Mouse (Mus musculus) lung, adult 2 months (tissue): ENCODE results near the gene Derl3. TPM values are rescaled to one million over a fixed set of nuclear protein-coding genes. Genes with fewer than 3 reads are reported as not detected.

Source experiments
- DNase-seq: peaks from one replicate; pipeline ENCODE4 v3.0.0; 2022
- H3K4me1 ChIP-seq: fragments of 200-500 bp; 2 replicates; pipeline ENCODE4 v1.6.1; 2011; ENCODE audit warnings: low read length; ENCODE audit not compliant: control insufficient read depth, insufficient read depth
- H3K4me3 ChIP-seq: fragments of 200-500 bp; replicated peaks from 2 replicates; pipeline ENCODE3; 2011; ENCODE audit warnings: low read depth, mild to moderate bottlenecking, control low read depth, low read length; ENCODE audit errors: extremely low read depth
- CTCF ChIP-seq: fragments of 200-500 bp; IDR thresholded peaks from 2 replicates; pipeline ENCODE4 v1.5.1; 2011; ENCODE audit warnings: mild to moderate bottlenecking, low read length, control low read depth; ENCODE audit not compliant: insufficient read depth
- POLR2A ChIP-seq: fragments of 200-500 bp; IDR thresholded peaks from 2 replicates; pipeline ENCODE4 v1.6.1; 2011; ENCODE audit warnings: low read depth, mild to moderate bottlenecking, control low read depth, low read length, borderline replicate concordance; ENCODE audit errors: extremely low read depth
- WGBS: fragments of 180-500 bp; shearing (Covaris S2); methylation state at CpG from one replicate; pipeline ENCODE4 v1.1.7; 2018; 5-methylcytosine and 5-hydroxymethylcytosine counted together
- polyA plus RNA-seq: library from polyadenylated mRNA; depleted of rRNA; stranded (reverse); fragments of >200 nt; gene quantifications from 2 replicates; pipeline ENCODE4 v1.2.3, GENCODE M21; 2012

Derl3 gene
- polyA plus RNA-seq, 1 experiment = 5.1 TPM

DNA sequence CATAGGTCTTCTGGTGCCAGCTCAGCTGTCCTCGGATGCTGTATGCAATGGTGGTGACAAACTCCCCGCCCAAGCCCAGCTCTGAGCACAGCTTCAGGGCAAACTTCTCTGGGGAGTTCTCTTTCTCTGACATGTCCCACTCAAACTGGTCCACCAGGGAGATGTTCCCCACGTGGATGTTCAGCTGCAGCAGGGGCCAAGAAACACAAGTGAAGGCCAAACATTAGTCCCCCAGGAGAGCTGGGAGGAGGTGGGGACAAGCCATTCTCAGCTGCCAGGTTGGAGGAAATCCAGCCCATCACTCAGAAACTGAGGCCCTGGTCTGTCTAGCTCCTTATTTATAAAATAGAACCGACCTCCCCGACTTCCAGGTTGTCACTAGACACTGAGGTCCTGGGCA lies 11.2 kb downstream of the Derl3 start:
- no peaks in the 10 kb centered on the region for H3K4me1 ChIP-seq
- WGBS = 78% methylated on average over 5 of the region's 5 CpGs
- no peak for DNase-seq
- no peak overlapping the region for H3K4me3 ChIP-seq
- TF ChIP-seq POLR2A (no peak), CTCF (no peak)

DNA sequence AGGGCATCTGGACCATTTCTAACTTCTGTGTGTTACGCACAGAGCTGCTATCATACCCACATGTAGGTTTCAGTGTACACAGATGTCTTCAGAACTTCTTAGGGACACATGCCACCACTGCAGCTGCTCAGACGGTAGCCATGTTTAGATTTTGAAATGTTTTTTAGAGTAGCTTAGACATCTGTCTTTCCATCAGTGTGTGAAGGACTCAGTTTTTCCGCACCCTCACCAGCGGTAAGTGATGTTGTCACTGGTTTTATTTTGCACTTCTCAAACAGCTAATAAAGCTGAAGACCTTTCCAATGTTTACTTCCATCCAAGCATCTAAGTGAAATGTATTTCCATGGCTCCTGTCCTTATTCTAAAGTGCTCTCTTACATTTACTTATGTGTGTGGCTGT lies 13.7 kb downstream of the Derl3 start:
- WGBS = 92% methylated on average over 4 of the region's 4 CpGs
- Histone ChIP-seq H3K4me1 (no peaks in the 10 kb centered on the region), H3K4me3 (no peak overlapping the region)
- TF ChIP-seq CTCF (no peak), POLR2A (no peak)
- DNase-seq = no peak

DNA sequence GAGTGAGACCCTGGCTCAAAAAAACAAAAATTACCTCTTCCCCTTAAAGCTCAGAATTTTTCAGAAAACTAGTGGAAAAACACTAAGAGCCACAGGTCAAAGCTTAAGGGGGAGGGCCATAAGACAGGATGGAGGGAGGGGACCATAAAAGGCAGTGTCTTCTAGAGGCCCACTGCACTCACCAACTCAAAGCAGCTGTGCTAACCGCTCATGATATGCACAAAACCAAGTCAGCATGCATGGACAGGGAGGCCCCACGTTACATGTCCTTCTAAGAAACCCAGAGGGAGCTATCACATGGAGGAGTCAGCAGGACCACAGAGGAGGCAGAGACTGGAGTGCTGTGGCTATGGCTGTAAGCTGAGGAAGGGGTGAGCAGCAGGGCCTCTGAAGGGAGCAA lies 17.5 kb downstream of the Derl3 start:
- DNase-seq = no peak
- no peak for TF ChIP-seq POLR2A
- TF ChIP-seq CTCF = no peak
- WGBS = 82% methylated on average over 2 of the region's 2 CpGs
- peaks cover 7% of the 10 kb centered on the region; the same call in 1 of the 2 replicates for H3K4me1 ChIP-seq
- H3K4me3 ChIP-seq = no peak overlapping the region

DNA sequence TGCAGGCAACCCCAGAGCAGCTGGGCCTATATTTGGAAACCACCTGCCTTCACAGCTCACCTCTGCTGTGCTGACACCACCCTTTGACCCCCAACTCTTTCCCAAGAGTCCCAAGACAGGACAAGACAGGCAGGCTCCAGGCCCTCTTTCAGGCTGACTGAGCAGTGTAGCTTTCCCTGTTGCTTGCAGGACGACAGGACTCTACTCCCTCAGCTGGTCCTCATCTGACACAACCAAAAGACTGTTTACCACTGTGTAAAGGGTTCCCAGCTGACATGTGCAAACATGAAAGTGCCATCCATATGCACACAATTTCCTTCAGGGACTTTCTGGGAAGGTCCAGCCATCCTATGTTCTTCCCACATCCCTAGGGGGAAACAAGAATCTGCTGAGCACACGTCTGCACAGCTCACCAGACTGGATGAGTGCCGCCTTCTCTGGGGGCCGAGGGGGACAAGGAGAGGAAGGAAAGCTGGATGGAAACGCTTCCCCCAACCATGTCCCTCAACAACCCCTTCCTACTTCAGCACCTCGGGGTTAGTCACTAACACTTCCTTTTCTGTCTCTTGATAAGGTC lies 19.9 kb downstream of the Derl3 start:
- no peak overlapping the region for H3K4me3 ChIP-seq
- DNase-seq = no peak
- H3K4me1 ChIP-seq = peaks cover 9% of the 10 kb centered on the region; the same call in 1 of the 2 replicates
- WGBS = 42% methylated on average over 6 of the region's 6 CpGs
- TF ChIP-seq POLR2A (no peak), CTCF (no peak)

DNA sequence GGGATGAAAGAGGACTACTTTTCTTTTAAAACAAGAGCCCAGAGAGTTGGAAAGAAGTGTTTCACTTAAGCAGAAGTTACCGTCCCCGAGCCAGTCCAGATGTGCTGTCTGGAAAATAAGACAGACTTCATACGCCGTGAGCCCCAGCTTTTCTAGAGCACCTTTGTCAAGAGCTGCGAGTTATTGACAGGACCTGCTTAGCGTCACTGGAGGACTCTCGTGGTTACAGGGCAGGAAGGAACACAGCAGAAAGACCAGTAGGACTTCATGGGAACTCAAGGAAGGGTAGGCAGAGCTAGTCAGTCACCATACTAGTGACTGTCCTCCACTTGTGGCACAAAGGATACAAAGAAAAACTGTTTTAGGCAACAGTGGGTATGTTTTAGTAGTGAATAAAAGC lies 22.3 kb downstream of the Derl3 start:
- Histone ChIP-seq H3K4me3 (no peak overlapping the region), H3K4me1 (peaks cover 15% of the 10 kb centered on the region)
- no peak for TF ChIP-seq CTCF
- WGBS = 56% methylated on average over 7 of the region's 7 CpGs
- DNase-seq = no peak

DNA sequence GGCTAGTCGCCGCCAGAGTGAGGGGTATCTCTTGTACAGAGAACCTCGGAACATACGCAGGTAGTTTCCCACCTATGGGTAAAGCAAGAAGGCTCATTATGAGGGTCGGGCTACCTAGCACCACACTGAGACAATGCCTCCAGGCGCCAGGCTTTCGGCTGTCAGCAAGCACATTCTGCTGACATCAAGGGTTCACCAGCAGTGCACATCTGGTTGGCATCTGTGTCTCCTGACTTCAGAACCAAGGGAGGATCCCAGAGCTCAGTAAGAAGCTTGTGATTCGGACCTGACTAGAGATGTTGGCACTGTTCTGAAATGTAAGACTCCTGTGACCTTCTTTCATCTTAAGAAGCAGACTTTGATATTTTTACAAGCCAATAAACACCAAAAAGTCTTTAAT lies 23.6 kb downstream of the Derl3 start:
- H3K4me3 ChIP-seq = no peak overlapping the region
- peaks cover 15% of the 10 kb centered on the region for H3K4me1 ChIP-seq
- DNase-seq = no peak
- TF ChIP-seq CTCF (no peak), POLR2A (no peak)
- WGBS = 78% methylated on average over 8 of the region's 8 CpGs

DNA sequence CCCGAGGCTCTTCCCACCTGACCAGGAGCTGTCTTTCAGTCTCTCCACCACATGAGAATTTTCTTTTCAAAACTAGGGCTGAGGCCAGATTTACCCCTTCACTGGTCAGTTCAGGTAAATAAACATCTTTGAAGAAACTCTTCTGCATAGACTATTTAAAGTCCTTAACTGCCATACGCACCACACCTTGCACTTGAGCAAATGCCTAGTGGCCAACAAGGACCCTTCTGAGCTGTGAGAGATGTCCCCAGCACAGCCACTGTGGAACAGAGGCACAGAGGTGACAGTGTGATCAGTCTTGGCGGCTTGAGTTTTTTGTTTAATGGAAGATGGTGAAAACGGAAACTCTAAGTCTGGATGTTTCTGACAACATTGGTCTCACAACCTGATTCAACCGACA lies 25.8 kb downstream of the Derl3 start:
- Histone ChIP-seq H3K4me1 (peaks cover 15% of the 10 kb centered on the region), H3K4me3 (no peak overlapping the region)
- no peak for DNase-seq
- TF ChIP-seq POLR2A (no peak), CTCF (no peak)
- WGBS = 62% methylated on average over 5 of the region's 5 CpGs

DNA sequence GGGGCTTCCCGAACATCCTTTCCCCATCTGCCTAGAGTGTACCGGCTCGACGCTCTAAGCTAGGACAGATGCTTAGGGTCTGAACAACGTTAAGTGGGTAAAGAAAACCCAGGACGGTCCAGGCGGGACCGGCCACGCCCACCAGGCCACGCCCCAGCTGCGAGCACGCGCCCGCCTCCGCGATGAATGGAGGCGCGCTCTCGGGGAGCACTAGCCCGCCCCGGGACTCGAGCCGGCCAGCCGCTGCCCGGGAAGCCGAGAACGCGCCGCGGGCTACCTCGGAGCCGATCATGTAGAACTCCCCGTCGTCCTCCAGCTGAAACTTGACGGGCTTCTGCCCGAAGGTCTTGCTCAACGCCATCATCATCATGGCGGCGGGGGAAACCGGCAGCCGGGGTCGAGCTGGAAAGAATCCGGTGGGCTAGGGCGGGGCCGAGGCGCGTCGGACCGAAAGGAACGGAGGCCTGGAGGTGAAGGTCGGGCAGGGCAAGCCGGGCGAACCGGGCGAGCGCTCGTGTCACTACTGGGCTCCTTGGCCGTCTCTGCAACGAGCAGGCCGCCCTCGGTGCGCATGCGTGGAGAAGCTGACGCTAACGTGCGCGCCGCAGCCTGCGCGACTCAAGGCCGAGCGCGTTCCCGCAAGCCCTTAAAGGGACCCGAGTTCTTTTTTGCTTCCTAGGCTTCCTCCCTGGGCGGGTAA lies 28.0 kb downstream of the Derl3 start, which contains the start of gene Smarcb1:
Smarcb1 (minus strand) TSS at position 592 of the 700 bp plus-strand sequence.
- TF ChIP-seq POLR2A (peak; percentile 76; the same call in 1 of the 2 replicates), CTCF (no peak)
- WGBS = under 1% methylated on average over 76 of the region's 76 CpGs
- Histone ChIP-seq H3K4me1 (peaks cover 9% of the 10 kb centered on the region), H3K4me3 (peak within 1 kb of the TSS; percentile 89)
- peak; percentile 94 for DNase-seq

DNA sequence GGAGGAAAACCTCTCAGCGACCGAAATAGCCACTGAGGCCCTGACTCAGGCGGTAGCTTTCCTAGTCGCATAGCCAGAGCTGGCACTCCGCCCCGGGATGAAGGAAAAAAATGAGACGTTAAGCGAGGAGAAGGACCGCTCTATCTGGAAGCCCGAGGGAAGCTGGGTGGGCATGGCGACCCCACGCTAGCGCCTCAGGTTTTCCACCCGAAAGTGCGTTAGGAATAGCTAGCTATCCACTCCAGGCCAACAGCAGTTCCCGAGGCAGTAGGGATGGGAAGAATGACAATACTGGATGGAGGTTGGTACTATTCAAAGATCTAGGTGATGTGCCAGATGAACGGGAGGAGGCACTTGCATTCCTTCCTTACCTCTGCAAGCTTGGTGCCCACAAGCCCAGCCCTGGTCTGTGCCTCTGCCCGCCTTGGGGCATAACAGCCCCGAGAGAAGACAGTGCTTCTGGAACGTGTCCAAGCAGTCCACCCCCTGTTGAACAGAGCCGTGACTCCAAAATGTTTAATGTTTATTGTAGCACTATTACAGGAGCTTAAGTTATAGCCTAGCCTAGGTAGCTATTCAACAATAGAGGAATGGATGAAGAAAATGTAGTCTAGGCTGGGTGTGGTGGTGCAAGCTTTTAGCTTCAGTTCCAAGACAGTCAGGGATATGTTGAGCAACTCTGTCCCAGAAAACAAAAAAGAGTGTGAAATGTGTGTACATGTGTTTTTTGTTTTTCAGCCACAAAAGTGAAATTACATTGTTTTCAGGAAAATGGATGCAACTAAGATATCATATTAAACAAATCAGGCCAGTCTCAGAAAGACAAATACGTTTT lies 28.7 kb downstream of the Derl3 start:
- Histone ChIP-seq H3K4me1 (peaks cover 9% of the 10 kb centered on the region), H3K4me3 (peak overlapping the region; percentile 89)
- DNase-seq = no peak
- TF ChIP-seq POLR2A (0 out of 2 replicates have a peak, but pooled peaks have one; percentile 1), CTCF (no peak)
- WGBS = 4% methylated on average over 22 of the region's 22 CpGs
